Mouse (Mus musculus) kidney, embryonic 16.5 days (tissue): ENCODE measurements around the gene Spata13. TPM values are rescaled to one million over a fixed set of nuclear protein-coding genes. Genes with fewer than 3 reads are reported as not detected.

Experiments used
- ATAC-seq: fragments of 200-750 bp; cut with Nextera tagmentation; 2 replicates; pipeline ENCODE4 v1.8.0; 2017; ENCODE audit warnings: moderate TSS enrichment; ENCODE audit not compliant: low FRiP score, low TSS enrichment
- H3K27ac ChIP-seq: fragments of 300-500 bp; sonication (generic); 2 replicates; pipeline ENCODE4 v1.5.1; 2014; ENCODE audit warnings: low read length
- H3K27me3 ChIP-seq: fragments of 300-500 bp; sonication (generic); 2 replicates; pipeline ENCODE4 v1.6.1; 2014; ENCODE audit warnings: low read length, control low read depth, mixed read lengths; ENCODE audit not compliant: insufficient read depth
- H3K36me3 ChIP-seq: fragments of 300-500 bp; sonication (generic); 2 replicates; pipeline ENCODE4 v1.6.1; 2014; ENCODE audit warnings: low read length, control low read depth, mixed read lengths; ENCODE audit not compliant: insufficient read depth
- H3K4me1 ChIP-seq: fragments of 300-500 bp; sonication (generic); 2 replicates; pipeline ENCODE4 v1.6.1; 2014; ENCODE audit warnings: low read length, control low read depth, mixed read lengths; ENCODE audit not compliant: insufficient read depth
- H3K4me2 ChIP-seq: fragments of 300-500 bp; sonication (generic); replicated peaks from 2 replicates; pipeline ENCODE4 v1.6.1; 2014; ENCODE audit warnings: low read depth, low read length
- H3K4me3 ChIP-seq: fragments of 300-500 bp; sonication (generic); 2 replicates; pipeline ENCODE4 v1.5.1; 2014; ENCODE audit warnings: mild to moderate bottlenecking, low read length
- H3K9ac ChIP-seq: fragments of 300-500 bp; sonication (generic); replicated peaks from 2 replicates; pipeline ENCODE4 v1.6.1; 2014; ENCODE audit warnings: low read length
- H3K9me3 ChIP-seq: fragments of 300-500 bp; sonication (generic); 2 replicates; pipeline ENCODE4 v1.6.1; 2016; ENCODE audit warnings: low read length, control low read depth
- WGBS: fragments of 180-500 bp; shearing (Covaris S2); extraction: QIAGEN DNeasy Blood & Tissue Kit; methylation state at CpG from one replicate; pipeline ENCODE4 v1.1.7; 2014; 5-methylcytosine and 5-hydroxymethylcytosine counted together
- polyA plus RNA-seq: library from polyadenylated mRNA; unstranded; fragments of >200 nt; fragmentation: Nextera tagmentation; extraction: Ambion mirVana; gene quantifications from 2 replicates; pipeline ENCODE4 v1.2.1, GENCODE M21; 2015

Spata13 gene
- polyA plus RNA-seq, 1 experiment from 2014 or later: 68.1 TPM

- Histone ChIP-seq H3K9me3 (no peaks in the 10 kb centered on the region), H3K4me3 (no peak overlapping the region), H3K4me2 (no peak overlapping the region), H3K9ac (no peak overlapping the region), H3K4me1 (peaks cover 35% of the 10 kb centered on the region), H3K36me3 (no peaks in the 10 kb centered on the region), H3K27ac (no peak overlapping the region), H3K27me3 (no peaks in the 10 kb centered on the region)
- ATAC-seq: no peak
- 66% methylated on average over 10 of the region's 10 CpGs for WGBS
Observed at GRCm38 (mm10) chr14:60683989-60684388, 50.2 kb downstream of the Spata13 start.

- no peak overlapping the region for H3K9ac ChIP-seq
- WGBS: 82% methylated on average over 11 of the region's 11 CpGs
- peaks cover 27% of the 10 kb centered on the region for H3K4me1 ChIP-seq
- no peak overlapping the region for H3K4me3 ChIP-seq
- no peak overlapping the region for H3K4me2 ChIP-seq
- no peaks in the 10 kb centered on the region for H3K27me3 ChIP-seq
- peaks cover 6% of the 10 kb centered on the region; the same call in 1 of the 2 replicates for H3K36me3 ChIP-seq
- no peak for ATAC-seq
- no peaks in the 10 kb centered on the region for H3K9me3 ChIP-seq
- H3K27ac ChIP-seq: no peak overlapping the region
Observed at GRCm38 (mm10) chr14:60686733-60687132, 52.9 kb downstream of the Spata13 start.

- Histone ChIP-seq H3K36me3 (peaks cover 11% of the 10 kb centered on the region; the same call in 1 of the 2 replicates), H3K27ac (no peak overlapping the region), H3K27me3 (no peaks in the 10 kb centered on the region), H3K4me3 (no peak overlapping the region), H3K9me3 (no peaks in the 10 kb centered on the region), H3K4me2 (no peak overlapping the region), H3K9ac (no peak overlapping the region), H3K4me1 (peaks cover 21% of the 10 kb centered on the region)
- WGBS: 38% methylated on average over 7 of the region's 7 CpGs
- no peak for ATAC-seq
Observed at GRCm38 (mm10) chr14:60687241-60687640, 53.4 kb downstream of the Spata13 start.

GRCm38 (mm10) chr14:60688509-60689205, 54.9 kb downstream of the Spata13 start:
- H3K27me3 ChIP-seq: no peaks in the 10 kb centered on the region
- peak; percentile 74 for ATAC-seq
- H3K4me1 ChIP-seq: peaks cover 19% of the 10 kb centered on the region; the same call in 1 of the 2 replicates
- no peak overlapping the region for H3K4me3 ChIP-seq
- H3K9me3 ChIP-seq: no peaks in the 10 kb centered on the region
- WGBS: 43% methylated on average over 7 of the region's 7 CpGs
- peaks cover 14% of the 10 kb centered on the region; the same call in 1 of the 2 replicates for H3K36me3 ChIP-seq
- no peak overlapping the region for H3K4me2 ChIP-seq
- H3K9ac ChIP-seq: no peak overlapping the region
- no peak overlapping the region for H3K27ac ChIP-seq

- H3K4me1 ChIP-seq: peaks cover 20% of the 10 kb centered on the region; the same call in 1 of the 2 replicates
- no peak overlapping the region for H3K9ac ChIP-seq
- ATAC-seq: no peak
- no peak overlapping the region for H3K27ac ChIP-seq
- no peak overlapping the region for H3K4me3 ChIP-seq
- 91% methylated on average over 5 of the region's 5 CpGs for WGBS
- H3K4me2 ChIP-seq: no peak overlapping the region
- no peaks in the 10 kb centered on the region for H3K9me3 ChIP-seq
- no peaks in the 10 kb centered on the region for H3K27me3 ChIP-seq
- peaks cover 14% of the 10 kb centered on the region; the same call in 1 of the 2 replicates for H3K36me3 ChIP-seq
Observed at GRCm38 (mm10) chr14:60689768-60690167, 56.0 kb downstream of the Spata13 start.

GRCm38 (mm10) chr14:60690631-60691030, 56.8 kb downstream of the Spata13 start:
- Histone ChIP-seq H3K36me3 (peaks cover 14% of the 10 kb centered on the region; the same call in 1 of the 2 replicates), H3K9ac (no peak overlapping the region), H3K9me3 (no peaks in the 10 kb centered on the region), H3K27ac (no peak overlapping the region), H3K4me1 (peaks cover 20% of the 10 kb centered on the region; the same call in 1 of the 2 replicates), H3K4me2 (no peak overlapping the region), H3K4me3 (no peak overlapping the region), H3K27me3 (no peaks in the 10 kb centered on the region)
- ATAC-seq: no peak
- 86% methylated on average over 7 of the region's 7 CpGs for WGBS

- no peak overlapping the region for H3K4me3 ChIP-seq
- no peaks in the 10 kb centered on the region for H3K27me3 ChIP-seq
- H3K9me3 ChIP-seq: no peaks in the 10 kb centered on the region
- peaks cover 14% of the 10 kb centered on the region; the same call in 1 of the 2 replicates for H3K36me3 ChIP-seq
- no peak for ATAC-seq
- H3K4me2 ChIP-seq: peak overlapping the region; percentile 11
- H3K27ac ChIP-seq: peak overlapping the region; percentile 3; the same call in 1 of the 2 replicates
- peaks cover 28% of the 10 kb centered on the region for H3K4me1 ChIP-seq
- 12% methylated on average over 11 of the region's 11 CpGs for WGBS
- no peak overlapping the region; the same call in 1 of the 2 replicates for H3K9ac ChIP-seq
Observed at GRCm38 (mm10) chr14:60693122-60693536, 59.3 kb downstream of the Spata13 start.

GRCm38 (mm10) chr14:60693666-60694065, 59.9 kb downstream of the Spata13 start:
- no peak for ATAC-seq
- peaks cover 28% of the 10 kb centered on the region for H3K4me1 ChIP-seq
- 57% methylated on average over 5 of the region's 5 CpGs for WGBS
- H3K4me3 ChIP-seq: no peak overlapping the region
- peak overlapping the region; percentile 3; the same call in 1 of the 2 replicates for H3K27ac ChIP-seq
- no peaks in the 10 kb centered on the region for H3K9me3 ChIP-seq
- peaks cover 14% of the 10 kb centered on the region; the same call in 1 of the 2 replicates for H3K36me3 ChIP-seq
- no peaks in the 10 kb centered on the region for H3K27me3 ChIP-seq
- H3K4me2 ChIP-seq: no peak overlapping the region
- no peak overlapping the region for H3K9ac ChIP-seq

- H3K4me2 ChIP-seq: no peak overlapping the region
- H3K9ac ChIP-seq: no peak overlapping the region
- H3K27ac ChIP-seq: no peak overlapping the region
- no peaks in the 10 kb centered on the region for H3K9me3 ChIP-seq
- H3K36me3 ChIP-seq: peaks cover 14% of the 10 kb centered on the region; the same call in 1 of the 2 replicates
- no peak overlapping the region for H3K4me3 ChIP-seq
- peaks cover 28% of the 10 kb centered on the region for H3K4me1 ChIP-seq
- no peak for ATAC-seq
- WGBS: 59% methylated on average over 14 of the region's 14 CpGs
- H3K27me3 ChIP-seq: no peaks in the 10 kb centered on the region
Observed at GRCm38 (mm10) chr14:60694215-60694997, 60.6 kb downstream of the Spata13 start.
